ENCODE assay signal across 43 mouse cellular contexts in genomic region chr7:47016602-47017001, GRCm38 (mm10). TPM values are rescaled to one million over a fixed set of nuclear protein-coding genes. Genes with fewer than 3 reads are reported as not detected.
"Had no signal": no experiment of that assay in that cellular context is flagged by ENCODE, and none has a peak within 500 bp of the region (broad histone marks: within the 10 kb centered on the region; RNA-seq: fewer than 3 reads in every experiment).

No protein-coding gene starts in this region.

- H3K27me3 ChIP-seq: hindbrain, embryonic 15.5 days; intestine, embryonic 15.5 days had no signal

- H3K9me3 ChIP-seq: heart, embryonic 13.5 days; heart, embryonic 15.5 days; hindbrain, embryonic 13.5 days; hindbrain, embryonic 15.5 days; intestine, embryonic 15.5 days; limb, embryonic 10.5 days; limb, embryonic 12.5 days; liver, embryonic 13.5 days; liver, embryonic 15.5 days had no signal

- DNase-seq: gastrocnemius, postnatal 14 days; gastrocnemius, postnatal 36 days; heart, adult 18-20 months; heart, postnatal 14 days; heart, postnatal 36 days; kidney, adult 18-20 months; kidney, adult 8-10 months; kidney, postnatal 10 days; kidney, postnatal 36 days; layer of hippocampus, adult 9-11 months; layer of hippocampus, postnatal 36 days; liver; liver, embryonic 13.5 days; liver, postnatal 0 days had no signal

- H3K36me3 ChIP-seq: heart, embryonic 13.5 days; heart, embryonic 15.5 days; hindbrain, embryonic 13.5 days; hindbrain, embryonic 15.5 days; intestine, embryonic 15.5 days; limb, embryonic 10.5 days; limb, embryonic 12.5 days; liver, embryonic 13.5 days; liver, embryonic 15.5 days had no signal

- H3K9ac ChIP-seq: heart, embryonic 13.5 days; heart, embryonic 15.5 days; hindbrain, embryonic 13.5 days; hindbrain, embryonic 15.5 days; intestine, embryonic 15.5 days; limb, embryonic 12.5 days; liver, embryonic 13.5 days; liver, embryonic 15.5 days; liver, postnatal 0 days had no signal

- H3K27ac ChIP-seq: heart, embryonic 13.5 days; heart, embryonic 15.5 days; hindbrain, embryonic 13.5 days; hindbrain, embryonic 15.5 days; hindbrain, postnatal 0 days; intestine, embryonic 15.5 days; limb, embryonic 10.5 days; limb, embryonic 12.5 days had no signal

- H3K4me3 ChIP-seq: heart, embryonic 13.5 days; heart, embryonic 15.5 days; hindbrain, embryonic 13.5 days; hindbrain, embryonic 15.5 days; intestine, embryonic 15.5 days; limb, embryonic 10.5 days; limb, embryonic 12.5 days; liver, embryonic 13.5 days had no signal

RNA-seq across cellular contexts. Expression of gene Gm9999, which starts 33.2 kb away (rescaled TPM):
- total RNA-seq: gastrocnemius, adult 18-20 months; gastrocnemius, postnatal 14 days; gastrocnemius, postnatal 36 days; heart, adult 18-20 months; heart, adult 8-10 months; heart, postnatal 14 days; heart, postnatal 36 days; hematopoietic stem cell, adult 5-6 weeks; hindbrain, postnatal 0 days; layer of hippocampus, adult 18-20 months; layer of hippocampus, adult 8-10 months; layer of hippocampus, postnatal 14 days; layer of hippocampus, postnatal 36 days; left cerebral cortex, adult 18-20 months; left cerebral cortex, adult 8-10 months; left cerebral cortex, postnatal 10 days; left cerebral cortex, postnatal 25 days had no signal
- polyA plus RNA-seq: heart, embryonic 11.5 days; heart, embryonic 13.5 days; heart, embryonic 15.5 days; heart, postnatal 0 days; hindbrain, embryonic 11.5 days; hindbrain, embryonic 13.5 days; hindbrain, embryonic 15.5 days; hindbrain, postnatal 0 days; inflammation-experienced regulatory T-cells, adult 6 months; intestine, embryonic 15.5 days; intestine, postnatal 0 days; kidney, embryonic 14.5 days; kidney, embryonic 16.5 days; large intestine, adult 2 months; limb, embryonic 10.5 days; limb, embryonic 12.5 days; limb, embryonic 14.5 days; liver, embryonic 11.5 days; liver, embryonic 13.5 days; liver, embryonic 15.5 days; liver, postnatal 0 days had no signal
